Mouse (Mus musculus): ENCODE results near the gene Tsc1.

Gene Tsc1

GRCm38 (mm10) chr2:28654295-28654694 lies 13.3 kb downstream of the Tsc1 start:
- DNase-seq, result no peak

DNA sequence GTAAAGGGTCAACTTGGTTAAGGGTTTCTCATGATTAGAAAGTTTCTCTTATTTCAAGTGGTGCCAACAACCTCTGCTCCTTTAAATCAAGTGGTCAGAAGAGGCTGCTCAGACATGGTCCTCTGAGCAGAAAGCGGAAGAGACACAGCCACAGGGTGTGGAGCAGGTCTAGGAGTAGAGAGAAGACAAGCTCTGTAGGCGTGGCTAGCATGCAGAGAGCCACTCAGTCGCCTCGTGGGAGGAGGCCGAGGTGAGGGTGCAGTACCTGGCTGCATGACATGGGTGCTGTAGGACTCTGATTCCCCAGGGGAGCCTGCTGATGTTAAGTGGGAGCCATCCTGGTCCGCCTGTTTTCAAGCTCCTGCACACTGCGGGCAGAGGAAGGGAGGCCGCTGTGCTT lies 15.2 kb downstream of the Tsc1 start:
- no peak for DNase-seq

- no peak for DNase-seq
These were observed 21.9 kb downstream of the Tsc1 start for GRCm38 (mm10) chr2:28662891-28663290.

- DNase-seq, result no peak
These were observed 24.8 kb downstream of the Tsc1 start for GRCm38 (mm10) chr2:28665818-28666217.

- no peak for DNase-seq
These were observed 30.4 kb downstream of the Tsc1 start for GRCm38 (mm10) chr2:28671438-28671837.

DNA sequence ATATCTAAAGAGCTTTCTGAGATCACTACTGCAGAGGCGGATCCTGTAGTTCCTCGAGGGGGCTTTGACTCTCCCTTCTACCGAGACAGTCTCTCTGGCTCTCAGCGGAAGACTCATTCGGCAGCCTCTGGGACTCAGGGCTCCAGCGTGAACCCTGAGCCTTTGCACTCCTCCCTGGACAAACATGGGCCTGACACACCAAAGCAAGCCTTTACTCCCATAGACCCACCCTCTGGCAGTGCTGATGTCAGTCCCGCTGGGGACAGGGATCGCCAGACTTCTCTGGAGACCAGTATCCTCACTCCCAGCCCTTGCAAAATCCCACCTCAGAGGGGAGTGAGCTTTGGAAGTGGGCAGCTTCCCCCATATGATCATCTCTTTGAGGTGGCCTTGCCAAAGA lies 35.0 kb downstream of the Tsc1 start:
- DNase-seq, result no peak

DNA sequence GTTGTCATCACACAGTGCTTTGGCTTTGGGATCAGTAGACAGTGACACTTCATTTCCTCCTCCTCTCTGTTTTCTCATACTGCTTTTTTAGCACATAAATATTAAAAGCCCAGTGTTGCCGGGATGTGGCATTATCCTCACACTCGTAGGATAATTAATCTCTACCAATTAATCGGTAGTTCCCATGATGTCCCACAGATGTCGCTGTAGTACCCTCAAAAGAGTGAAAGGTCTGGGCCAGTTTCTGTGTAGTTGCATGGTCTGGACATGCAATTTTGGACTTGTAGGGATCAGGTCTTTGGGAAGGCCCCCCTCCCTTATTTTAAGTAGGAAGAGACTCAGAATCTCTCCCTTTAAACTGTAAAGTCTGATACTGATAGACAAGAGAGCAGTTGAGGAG lies 39.7 kb downstream of the Tsc1 start:
- DNase-seq, result no peak

- peak; percentile 54 for DNase-seq
These were observed 40.7 kb downstream of the Tsc1 start for GRCm38 (mm10) chr2:28681718-28682117.

DNA sequence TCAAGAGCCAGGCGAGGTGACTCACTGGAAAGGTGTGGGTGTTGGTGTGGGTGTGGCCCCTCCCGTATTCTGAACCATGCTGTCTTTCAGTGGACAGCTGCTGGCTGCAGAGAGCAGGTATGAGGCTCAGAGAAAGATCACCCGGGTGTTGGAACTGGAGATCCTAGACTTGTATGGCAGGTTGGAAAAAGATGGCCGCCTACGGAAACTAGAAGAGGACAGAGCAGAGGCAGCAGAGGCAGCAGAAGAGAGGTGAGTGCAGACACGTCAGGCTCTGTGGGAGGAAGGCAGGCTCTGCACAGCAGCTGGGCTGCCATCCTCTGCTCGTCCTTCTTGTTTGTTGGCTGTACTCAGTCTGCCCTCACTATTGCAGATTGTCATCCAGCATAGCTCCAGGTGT lies 44.9 kb downstream of the Tsc1 start:
- no peak for DNase-seq

DNA sequence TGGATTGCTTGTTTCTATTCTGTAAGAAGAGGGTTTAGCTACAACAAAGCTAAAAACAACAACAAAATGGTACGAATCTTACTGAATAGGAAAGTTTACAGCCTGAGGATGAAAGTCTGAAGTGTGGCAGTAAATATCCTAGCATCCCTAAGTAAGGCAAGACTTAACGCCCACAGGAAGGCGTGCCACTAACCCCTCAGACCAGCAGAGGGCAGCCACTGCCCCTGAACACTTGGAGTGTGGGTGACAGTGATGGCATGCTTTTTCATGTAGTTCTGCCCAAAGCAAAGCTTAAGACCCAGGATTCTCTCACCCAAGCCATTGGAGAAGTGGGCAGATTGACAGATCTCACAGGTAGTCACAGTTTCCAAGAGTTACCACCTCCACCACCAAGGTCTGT lies 47.4 kb downstream of the Tsc1 start:
- DNase-seq, result no peak

DNA sequence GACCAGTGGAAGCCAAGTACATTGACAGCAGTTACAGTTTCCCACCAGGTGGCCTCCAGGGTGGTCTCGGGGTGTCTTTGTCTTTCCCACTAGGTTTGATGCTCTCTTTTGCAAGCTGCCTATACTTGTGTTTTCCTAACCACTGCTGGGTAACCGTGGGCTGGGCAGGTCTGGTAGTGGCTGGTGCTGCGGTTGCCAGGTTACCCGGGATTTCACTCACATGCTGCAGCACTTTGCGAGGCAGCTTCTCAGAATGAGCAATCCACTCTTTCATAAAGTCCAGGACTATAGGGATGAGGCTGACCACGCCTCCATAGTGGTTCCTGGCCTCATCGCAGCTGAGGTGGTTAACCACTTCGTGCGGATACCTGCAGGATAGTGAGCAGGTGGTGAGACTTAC lies 51.7 kb downstream of the Tsc1 start:
- no peak for DNase-seq

DNA sequence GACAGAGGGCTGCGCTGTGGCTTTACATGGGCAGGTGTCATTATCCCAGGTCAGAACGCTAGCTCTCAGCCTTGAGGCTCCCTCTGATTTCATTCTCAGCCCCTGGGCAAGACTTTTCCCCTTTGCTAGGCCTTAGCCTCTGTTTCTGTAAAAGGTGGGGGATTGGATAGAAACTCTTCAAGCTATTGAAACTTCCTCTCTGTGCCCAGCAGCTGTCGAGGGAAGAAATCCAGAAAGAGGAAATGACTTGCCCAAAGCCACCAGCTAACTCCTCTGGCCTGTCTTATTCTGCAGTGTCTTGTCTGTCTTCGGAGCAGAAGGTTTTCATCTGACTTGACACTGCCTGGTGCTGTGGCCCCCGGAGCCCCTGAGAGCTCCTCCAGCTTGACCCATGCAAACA lies 57.5 kb downstream of the Tsc1 start:
- no peak for DNase-seq

DNA sequence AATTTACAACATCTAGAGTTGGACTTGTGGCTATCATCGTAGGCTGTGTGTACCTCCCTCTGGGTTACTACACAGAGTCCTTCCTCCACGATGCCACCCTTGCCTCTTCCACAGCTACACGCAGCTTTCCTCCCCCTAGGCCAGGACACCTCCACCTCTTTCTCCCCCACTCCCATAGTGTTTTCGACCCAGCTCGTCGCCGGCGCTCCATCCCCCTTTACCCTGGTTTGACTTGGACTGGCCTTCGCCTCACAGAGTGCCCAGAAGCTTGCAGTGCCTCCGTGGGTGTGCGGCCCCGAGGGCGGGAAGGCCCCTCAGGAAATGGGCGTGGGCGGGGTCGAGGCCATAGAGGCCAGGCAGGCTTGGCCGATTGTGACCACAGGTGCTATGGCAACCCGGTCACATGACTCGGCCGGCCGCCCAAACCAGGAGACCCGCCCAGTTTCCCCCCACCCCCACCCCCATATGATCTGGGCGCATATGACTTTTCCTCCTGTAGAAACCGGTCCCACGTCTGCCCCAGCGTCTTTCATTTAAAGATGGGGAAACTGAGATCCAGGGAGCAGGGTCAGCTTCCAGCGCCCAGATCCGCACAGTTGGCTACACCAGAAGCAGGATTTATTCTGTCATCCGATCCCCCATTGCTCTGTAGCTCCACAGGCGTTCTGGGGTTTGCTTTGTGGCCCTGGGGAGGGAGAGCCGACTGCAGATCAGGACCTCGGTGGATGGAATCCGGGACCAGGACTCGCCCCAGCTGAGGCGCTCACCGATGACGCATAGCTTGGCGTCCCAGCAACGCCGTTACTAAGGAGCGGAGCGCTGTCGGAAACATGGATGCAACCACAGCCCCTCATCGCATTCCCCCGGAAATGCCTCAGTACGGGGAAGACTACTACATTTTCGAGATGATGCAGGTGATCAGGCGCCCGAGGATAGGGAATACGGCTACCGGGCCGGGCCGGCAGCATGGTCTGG lies 58.6 kb downstream of the Tsc1 start, which contains the start of the genes Spaca9 and Ak8:
Spaca9 (minus strand) TSS at position 367 of the 975 bp plus-strand sequence.
Ak8 (plus strand) TSS at position 804 of the 975 bp plus-strand sequence.
- peak; percentile 63 for DNase-seq

- no peak for DNase-seq
These were observed 60.7 kb downstream of the Tsc1 start for GRCm38 (mm10) chr2:28701646-28702262.

DNA sequence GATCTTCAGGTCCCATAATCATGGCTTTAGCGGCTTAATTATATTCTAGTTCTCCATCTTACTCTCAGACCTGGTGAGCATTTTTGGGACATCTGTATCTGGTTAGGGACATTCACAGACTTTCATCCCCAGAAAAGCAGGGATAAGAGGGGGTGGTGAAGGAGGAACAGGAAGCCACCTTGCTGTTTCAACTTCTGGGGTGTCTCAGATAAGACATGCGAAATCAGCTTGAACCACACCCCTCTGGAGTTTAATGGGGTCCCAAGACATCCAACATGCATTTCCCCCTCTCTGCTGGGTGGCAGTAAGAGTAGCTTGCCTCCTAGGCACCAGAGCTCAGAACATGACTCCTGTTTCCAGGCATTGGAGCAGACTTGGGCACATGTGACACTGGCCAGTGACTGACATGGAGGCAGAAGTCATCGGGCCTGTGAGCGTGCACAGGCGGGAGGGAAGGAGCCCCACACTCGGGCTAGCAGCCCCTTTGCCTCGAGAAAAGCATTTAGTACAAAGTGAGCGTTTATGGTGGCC lies 65.1 kb downstream of the Tsc1 start:
- DNase-seq, result no peak

DNA sequence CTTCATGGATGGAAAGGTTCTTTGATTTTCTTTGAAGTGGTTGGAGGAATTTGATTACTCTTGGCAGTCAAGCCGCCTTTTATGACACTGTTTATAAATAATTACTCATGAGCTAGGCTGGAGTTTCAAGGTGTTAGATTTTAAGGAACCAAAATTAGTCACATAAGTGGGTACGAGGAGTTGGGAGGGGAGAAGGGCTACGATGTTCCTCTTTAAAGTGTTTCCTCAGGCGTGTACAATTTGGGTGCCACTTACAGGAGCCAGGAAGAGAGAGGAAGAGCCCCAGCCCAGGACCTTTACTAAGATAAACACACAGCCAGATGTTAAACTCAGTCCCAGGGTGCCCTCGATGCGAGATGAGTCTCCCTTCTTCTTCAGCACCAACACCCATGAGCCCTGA lies 65.8 kb downstream of the Tsc1 start:
- DNase-seq, result no peak

DNA sequence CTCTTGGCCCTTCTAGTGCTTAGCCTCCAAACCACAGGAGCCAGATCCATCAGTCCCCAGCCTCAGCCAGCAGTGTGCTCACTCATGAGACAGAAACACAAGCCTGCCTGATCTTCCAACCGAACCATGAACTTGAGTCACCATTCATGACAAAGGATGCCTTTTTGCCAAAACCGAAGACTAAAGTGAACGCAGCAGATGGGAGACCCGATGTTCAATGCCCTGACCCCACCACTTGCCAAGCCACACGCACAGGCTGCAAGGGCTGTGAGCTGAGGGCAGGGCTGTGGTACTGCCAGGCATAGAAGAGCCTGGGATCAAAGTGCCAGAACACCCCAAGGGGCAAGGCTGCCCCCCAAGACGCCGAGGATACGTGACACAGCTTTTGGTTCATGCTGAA lies 72.0 kb downstream of the Tsc1 start:
- no peak for DNase-seq

GRCm38 (mm10) chr2:28722419-28722818 lies 81.4 kb downstream of the Tsc1 start:
- DNase-seq, result no peak

DNA sequence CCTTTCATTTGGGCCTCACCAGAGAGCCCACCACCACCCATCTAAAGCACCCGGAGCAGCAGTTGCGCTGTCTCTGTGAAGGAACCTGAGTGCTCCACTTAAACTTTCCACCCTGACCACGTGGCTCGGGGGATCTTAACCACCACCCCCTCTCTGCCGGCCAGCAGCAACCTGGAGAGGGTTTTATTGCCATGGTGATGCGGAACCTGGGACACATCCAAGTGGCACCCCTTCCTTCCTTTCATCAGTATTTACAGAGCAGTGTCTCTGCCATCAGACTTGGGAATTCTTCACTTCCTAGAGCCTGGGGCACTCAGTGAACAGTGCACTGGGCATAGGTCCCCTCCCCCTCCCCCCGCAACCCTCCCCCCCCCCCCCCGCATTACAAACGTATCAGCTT lies 82.9 kb downstream of the Tsc1 start:
- DNase-seq, result no peak

DNA sequence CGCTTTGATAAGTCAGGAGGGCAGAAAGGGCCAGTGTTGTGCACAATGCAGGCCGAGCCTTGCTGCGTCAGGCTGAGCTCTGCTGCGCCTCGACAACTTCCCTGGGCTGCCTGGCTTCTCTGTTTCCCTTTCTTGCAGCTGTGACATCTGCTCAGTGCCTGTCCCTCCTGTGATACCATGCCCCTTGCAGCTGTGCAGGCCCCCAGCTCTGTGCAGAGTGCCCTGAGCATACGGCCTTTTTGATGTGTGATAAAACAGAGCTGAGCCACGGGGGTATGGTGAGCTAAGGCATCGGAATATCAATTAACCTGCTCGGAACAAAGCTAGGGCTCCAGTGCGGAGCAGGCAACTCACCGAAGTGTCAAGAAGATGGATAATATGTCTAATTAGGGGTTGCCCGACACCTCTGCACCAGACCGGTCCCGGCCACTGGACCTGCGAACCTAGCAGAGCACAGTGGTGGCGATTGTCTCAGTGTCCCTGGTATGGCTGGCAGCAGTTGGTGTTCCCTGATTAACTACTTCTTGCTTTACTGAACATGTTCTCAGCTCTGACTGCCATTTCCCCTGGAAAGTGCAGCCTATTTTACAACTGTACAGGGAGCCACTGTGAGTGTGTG lies 86.9 kb downstream of the Tsc1 start:
- DNase-seq, result no peak

- DNase-seq, result no peak
These were observed 89.6 kb downstream of the Tsc1 start for GRCm38 (mm10) chr2:28730676-28731075.

DNA sequence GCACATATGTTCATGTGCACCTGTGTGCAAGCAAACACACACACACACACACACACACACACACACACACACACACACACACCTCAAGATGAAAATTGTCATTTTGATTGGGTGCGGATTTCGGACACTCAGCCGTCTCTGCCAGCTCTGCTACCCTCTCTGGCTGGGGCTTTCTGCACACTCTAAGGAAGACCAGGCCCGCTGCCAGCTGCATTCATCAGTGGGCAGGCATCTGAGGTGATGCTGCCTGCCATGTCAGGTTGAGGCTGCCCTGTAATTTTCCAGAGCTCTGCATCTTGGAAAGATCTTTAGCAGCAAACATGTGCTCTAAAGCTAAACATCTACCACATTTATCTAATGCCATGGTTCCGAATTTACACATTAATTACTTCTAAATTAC lies 96.1 kb downstream of the Tsc1 start:
- DNase-seq, result no peak

DNA sequence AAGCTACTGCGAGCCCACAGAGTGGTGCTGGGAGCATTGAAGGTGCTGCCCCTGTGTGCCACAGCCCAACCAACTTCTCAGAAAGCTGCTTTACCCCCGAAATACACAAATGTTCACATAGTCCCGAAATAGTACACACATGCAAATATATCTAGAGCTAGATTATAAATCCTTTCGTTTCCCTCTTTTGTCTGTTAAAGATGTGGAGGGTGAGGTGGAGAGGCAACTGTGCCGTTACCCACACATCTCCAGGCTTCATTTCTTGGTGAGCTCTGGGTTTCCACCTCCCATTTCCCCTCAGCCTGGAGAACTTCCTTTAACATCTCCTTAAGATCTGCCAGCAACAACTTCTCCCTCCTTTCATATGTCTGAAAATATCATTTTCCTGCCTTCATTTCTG lies 99.1 kb downstream of the Tsc1 start:
- no peak for DNase-seq

Measured in cerebellum, adult 9-11 months (tissue).